Mouse (Mus musculus): ENCODE measurements around the gene Tmem202. TPM values are rescaled to one million over a fixed set of nuclear protein-coding genes. Genes with fewer than 3 reads are reported as not detected.

Tmem202 gene
- 1 to 10 TPM; 3.7 to 4.1 TPM for total RNA-seq (2021)
- long read RNA-seq, experiment 1, partial matches to known transcripts = 0 of 7 reads
- long read RNA-seq, experiment 1, other reads (novel, unspliced or antisense) = 7 of 7 reads
- long read RNA-seq, experiment 2 = 0 reads

DNA sequence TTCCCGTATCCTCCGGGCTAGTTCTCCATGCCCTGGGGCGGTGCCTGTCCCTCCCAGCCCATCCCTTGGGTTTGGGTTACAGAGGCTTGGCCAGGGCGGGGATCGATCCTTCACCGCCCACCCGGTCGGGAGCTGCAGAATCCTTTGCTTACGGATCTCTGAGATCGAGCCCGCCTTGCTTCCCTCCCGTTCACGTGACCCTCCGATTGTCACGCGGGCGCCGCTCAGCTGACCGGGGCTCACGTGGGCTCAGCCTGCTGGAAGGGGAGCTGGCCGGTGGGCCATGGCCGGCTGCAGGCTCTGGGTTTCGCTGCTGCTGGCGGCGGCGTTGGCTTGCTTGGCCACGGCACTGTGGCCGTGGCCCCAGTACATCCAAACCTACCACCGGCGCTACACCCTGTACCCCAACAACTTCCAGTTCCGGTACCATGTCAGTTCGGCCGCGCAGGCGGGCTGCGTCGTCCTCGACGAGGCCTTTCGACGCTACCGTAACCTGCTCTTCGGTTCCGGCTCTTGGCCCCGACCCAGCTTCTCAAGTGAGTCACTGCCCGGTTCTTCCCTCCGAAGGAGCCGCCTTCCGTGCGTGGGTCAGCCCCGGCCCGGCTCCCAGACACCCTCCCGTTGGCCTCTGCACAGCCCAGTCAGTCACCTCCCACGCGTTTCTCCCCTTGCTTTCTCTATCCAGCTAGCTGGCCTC lies at the start of gene Tmem202, which contains the start of gene Hexa:
Gene Tmem202, minus strand, starts transcription at position 407 of the 697 bp plus-strand sequence.
Gene Hexa, plus strand, starts transcription at position 100 of the 697 bp plus-strand sequence.
- Histone ChIP-seq H3K27ac (peak within 1 kb of the TSS; percentile 93), H3K4me3 (peak within 1 kb of the TSS; percentile 66)
- DNase-seq (ENCODE audit: extremely low spot score in 1 of 2, low spot score in 2 of 2) = peak; percentile 81 to 83
- TF ChIP-seq CTCF (IDR thresholded peaks at IDR 0.05) = no peak
- intact Hi-C loops (cut with DNase I) = loop anchor here (2.0 kb wide), 1 partner anchor 53 kb away; the partner anchor contains the start of gene Arih1

DNA sequence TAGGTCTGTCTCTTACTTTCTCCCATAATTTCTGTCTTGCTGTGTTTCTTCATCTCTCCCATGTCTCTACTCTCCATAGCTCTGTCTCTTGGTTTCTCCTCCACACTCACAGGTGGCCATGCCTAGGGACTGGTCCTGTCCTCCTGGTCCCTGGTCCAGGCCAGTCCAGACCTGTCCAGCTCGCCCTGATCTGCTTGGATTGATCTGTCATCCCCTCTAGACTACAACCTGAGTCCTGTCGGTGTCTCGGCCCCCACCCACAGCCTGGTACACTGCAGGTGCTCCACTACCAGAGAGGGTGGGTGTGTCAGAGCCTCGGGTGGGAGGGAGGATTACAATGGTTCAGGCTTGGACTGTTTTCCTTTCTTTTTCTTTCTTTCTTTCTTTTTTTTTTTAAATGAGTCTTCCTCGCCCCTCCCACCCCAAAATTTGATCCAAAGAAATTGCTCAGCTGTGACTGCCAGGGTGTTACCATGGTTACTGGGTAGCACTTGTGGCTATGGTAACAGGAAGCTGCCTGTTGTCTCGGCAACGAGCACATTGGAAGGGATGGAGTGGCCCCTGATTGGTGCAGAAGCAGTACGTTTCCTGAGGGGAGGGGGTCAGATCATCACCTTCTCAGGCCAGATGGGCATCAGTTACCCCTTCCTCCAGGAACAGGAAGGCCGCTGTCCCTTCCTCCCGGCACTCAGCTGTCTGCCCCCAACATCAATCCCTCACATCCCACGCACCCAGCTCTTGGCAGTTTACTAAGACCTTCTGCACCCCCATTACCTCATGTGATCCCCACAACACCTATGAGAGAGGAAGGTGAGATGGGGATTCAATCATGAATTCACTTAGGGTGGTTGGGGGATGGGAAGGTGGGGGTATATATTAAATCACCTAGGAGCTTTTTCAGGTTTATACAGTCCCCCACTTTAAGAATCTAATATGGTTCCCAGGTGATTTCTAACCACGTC lies 49.3 kb upstream of the Tmem202 start:
- no peak for TF ChIP-seq CTCF (IDR thresholded peaks at IDR 0.05)
- peak; percentile 63 to 79 for DNase-seq (ENCODE audit: extremely low spot score in 1 of 2, low spot score in 2 of 2)
- intact Hi-C loops (cut with DNase I) = no loop called here
- H3K4me3 ChIP-seq = peak overlapping the region; percentile 27; the same call in 1 of the 2 replicates
- H3K27ac ChIP-seq = peak overlapping the region; percentile 91

DNA sequence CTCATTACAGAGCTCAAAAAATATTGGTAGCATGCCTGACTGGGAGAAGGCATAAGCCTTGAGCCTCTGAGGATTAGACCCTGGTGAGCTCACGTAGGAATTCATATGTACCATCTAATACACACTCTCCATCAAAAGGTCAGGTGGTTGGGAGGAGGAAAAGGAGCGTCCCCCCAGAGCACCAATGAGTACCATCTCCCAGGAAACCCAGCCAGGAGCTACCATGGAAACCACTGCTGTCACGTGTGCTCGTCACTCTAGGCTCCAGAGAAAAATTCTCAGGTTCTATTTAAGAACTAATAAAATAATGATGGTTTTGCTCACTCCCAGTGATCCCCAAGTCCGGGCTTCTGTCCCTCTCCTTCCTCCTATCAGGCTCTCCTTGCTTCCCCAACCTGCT lies 48.6 kb upstream of the Tmem202 start:
- TF ChIP-seq CTCF (IDR thresholded peaks at IDR 0.05) = no peak
- H3K27ac ChIP-seq = peak overlapping the region; percentile 91
- intact Hi-C loops (cut with DNase I) = no loop called here
- DNase-seq (ENCODE audit: extremely low spot score in 1 of 2, low spot score in 2 of 2) = no peak
- no peak overlapping the region for H3K4me3 ChIP-seq

DNA sequence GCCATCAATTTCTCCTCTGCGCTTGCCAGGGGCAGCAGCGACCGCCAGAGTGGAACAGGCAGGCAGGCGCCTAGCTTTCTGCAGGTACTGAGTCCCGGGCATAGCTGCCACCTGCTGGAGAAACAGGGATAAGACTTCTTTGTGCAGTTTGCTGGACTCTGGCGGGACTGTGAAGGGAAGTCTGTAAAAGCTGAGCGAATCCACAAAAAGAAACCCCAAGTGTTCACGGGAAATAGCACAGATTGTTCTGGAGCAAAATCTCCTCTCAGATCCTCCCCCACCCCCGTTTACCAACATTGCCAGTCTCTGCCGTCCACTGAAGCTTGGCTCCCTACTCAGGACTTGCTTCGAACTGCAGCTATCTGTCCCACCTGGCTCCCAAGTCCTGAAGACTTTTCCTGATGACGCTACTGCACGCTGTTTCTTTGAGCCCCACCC lies 45.2 kb upstream of the Tmem202 start:
- intact Hi-C loops (cut with DNase I) = loop anchor here (1.0 to 5.0 kb wide), 2 partner anchors 18 to 228 kb away; no protein-coding TSS in a partner anchor
- no peak overlapping the region for H3K4me3 ChIP-seq
- peak; percentile 77 to 78 for DNase-seq (ENCODE audit: extremely low spot score in 1 of 2, low spot score in 2 of 2)
- H3K27ac ChIP-seq = no peak overlapping the region
- peak; percentile 90 for TF ChIP-seq CTCF (IDR thresholded peaks at IDR 0.05)

DNA sequence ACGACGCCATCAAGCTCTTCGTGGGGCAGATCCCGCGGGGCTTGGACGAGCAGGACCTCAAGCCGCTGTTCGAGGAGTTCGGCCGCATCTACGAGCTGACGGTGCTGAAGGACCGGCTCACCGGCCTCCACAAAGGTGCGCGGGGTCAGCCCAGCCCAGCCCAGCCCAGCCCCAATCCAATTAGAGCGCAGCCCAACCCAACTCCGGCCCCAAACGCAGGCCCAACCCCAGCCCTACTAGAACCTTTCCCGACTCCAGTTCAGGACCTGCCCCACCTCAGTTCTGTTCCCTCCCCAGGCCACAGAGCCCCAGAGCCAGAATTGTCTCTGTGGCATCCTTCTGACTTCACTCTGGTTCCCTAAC lies 38.8 kb upstream of the Tmem202 start:
- DNase-seq (ENCODE audit: extremely low spot score in 1 of 2, low spot score in 2 of 2) = no peak
- Histone ChIP-seq H3K27ac (peak overlapping the region; percentile 63), H3K4me3 (peak overlapping the region; percentile 60)
- intact Hi-C loops (cut with DNase I) = no loop called here
- no peak for TF ChIP-seq CTCF (IDR thresholded peaks at IDR 0.05)

DNA sequence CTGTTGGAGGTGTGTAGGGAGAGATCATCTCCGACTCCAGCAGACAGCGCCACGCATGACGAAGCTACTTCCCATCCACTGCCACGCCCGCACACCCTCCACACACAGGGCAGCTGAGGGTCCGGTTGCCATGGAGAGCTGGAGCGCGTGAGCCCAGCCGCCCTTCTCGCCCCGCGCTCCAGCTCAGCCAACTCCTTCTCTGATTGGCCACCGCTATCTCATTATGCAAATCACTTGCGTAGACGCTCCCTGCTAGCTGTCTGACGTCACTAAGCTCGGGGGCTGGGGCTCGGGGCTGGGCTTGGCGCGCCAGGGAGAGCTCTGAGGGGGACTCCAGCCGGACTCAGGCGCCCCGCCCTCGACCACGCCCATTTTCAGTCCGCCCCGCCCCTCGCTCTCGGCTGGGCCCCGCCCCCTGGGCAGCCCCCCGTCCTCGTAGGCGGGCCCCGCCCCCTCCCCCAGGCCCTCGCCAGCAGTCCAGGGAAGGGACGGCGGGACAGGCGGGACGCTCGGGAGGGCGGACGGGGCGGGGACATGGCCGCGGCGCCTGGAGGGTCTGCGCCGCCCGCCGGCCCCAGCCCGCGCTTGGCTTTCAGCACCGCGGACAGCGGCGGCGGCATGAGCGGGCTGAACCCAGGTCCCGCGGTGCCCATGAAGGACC lies 38.3 kb upstream of the Tmem202 start, which contains the start of gene Celf6:
Gene Celf6, plus strand, starts transcription at position 74 of the 661 bp plus-strand sequence.
- intact Hi-C loops (cut with DNase I) = no loop called here
- peak within 1 kb of the TSS; percentile 60 for H3K4me3 ChIP-seq
- H3K27ac ChIP-seq = peak within 1 kb of the TSS; percentile 77
- DNase-seq (ENCODE audit: extremely low spot score in 1 of 2, low spot score in 2 of 2) = peak; percentile 91 to 92
- TF ChIP-seq CTCF (IDR thresholded peaks at IDR 0.05) = no peak

DNA sequence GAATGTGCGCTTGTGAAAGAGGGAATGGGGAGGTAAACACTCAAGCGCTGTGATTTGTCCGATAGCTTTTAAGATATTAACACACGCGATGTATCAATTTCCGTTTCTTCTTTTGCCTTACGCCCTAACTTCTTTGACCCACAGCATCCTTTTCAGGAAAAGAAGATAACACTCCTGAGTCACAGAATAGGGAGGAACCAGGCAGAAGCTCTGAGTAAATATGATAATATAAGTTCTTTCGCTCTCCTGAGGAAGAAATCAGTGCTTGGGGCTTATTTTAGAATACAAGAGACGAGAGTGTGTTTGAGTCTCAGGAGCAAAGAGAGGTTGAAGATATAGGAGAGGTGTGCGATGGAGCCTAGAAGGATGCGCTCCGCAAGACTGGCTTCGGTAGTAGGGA lies 37.8 kb upstream of the Tmem202 start:
- DNase-seq (ENCODE audit: extremely low spot score in 1 of 2, low spot score in 2 of 2) = no peak
- Histone ChIP-seq H3K27ac (peak overlapping the region; percentile 77), H3K4me3 (peak overlapping the region; percentile 60)
- intact Hi-C loops (cut with DNase I) = no loop called here
- no peak for TF ChIP-seq CTCF (IDR thresholded peaks at IDR 0.05)

DNA sequence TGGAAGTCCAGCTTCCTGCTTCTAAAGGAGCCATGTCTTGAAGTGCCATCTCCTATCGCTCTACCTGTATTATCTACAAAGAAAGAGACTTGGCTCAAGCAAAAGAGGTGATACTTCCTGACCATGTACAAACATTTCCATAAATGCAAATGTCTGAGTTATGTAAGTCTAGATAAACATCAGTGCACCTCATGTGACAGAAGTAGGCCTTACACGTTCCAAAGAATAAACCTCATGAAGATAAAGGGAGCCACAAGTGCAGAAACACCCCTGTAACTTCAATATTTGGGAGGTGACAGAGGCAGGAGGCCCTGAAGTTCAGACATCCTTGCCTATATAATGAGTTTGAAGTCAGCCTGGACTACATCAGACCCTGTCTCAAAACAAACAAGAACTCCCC lies 32.2 kb upstream of the Tmem202 start:
- intact Hi-C loops (cut with DNase I) = no loop called here

DNA sequence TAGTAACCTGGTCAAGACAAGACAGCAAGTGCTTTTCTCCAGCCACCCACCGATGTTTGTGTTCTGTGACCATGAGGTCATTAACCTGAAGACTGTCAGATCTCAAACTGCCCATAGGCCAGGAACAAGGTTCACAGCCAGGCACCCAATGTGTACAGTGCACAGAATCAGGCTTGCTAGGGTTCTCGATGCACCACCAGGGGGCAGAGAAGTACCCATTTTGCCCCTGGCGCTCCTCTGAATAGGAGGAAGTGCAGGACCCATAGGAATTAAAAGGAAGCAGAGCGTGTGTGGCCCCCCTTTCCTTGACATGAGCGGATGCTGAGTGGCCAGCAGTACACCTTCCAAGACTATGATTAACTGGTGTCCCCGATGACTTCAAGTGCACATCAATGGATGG lies 27.5 kb upstream of the Tmem202 start:
- Histone ChIP-seq H3K27ac (no peak overlapping the region), H3K4me3 (no peak overlapping the region)
- peak; percentile 74 for TF ChIP-seq CTCF (IDR thresholded peaks at IDR 0.05)
- intact Hi-C loops (cut with DNase I) = loop anchor here (1.0 kb wide), 1 partner anchor 17 kb away; no protein-coding TSS in a partner anchor
- peak; percentile 61 to 62 for DNase-seq (ENCODE audit: extremely low spot score in 1 of 2, low spot score in 2 of 2)

More for the DNA sequence above, 32.2 kb upstream of the Tmem202 start:
- Histone ChIP-seq H3K27ac (no peak overlapping the region), H3K4me3 (no peak overlapping the region)
- no peak for DNase-seq (ENCODE audit: extremely low spot score in 1 of 2, low spot score in 2 of 2)
- no peak for TF ChIP-seq CTCF (IDR thresholded peaks at IDR 0.05)

DNA sequence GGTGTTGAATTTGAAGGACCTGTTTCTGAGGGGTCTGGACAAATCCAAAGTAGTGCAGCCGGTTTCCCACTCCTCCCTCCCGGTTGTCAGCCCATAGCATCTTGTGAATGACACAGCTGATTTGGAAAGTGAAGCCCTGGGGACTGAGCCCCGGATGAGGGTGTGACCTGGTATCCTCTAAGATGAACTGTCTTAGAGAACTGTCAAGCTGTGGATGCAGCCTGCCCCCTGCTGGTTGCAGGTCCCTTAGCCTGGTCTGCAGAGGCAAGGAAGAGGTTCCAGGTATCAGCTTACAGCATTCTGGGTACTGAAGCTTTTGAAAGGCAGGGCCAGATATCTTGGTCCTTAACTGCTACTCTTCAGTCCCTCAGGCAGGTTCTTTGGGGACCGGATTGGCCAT lies 26.0 kb upstream of the Tmem202 start:
- peak; percentile 66 to 70 for DNase-seq (ENCODE audit: extremely low spot score in 1 of 2, low spot score in 2 of 2)
- intact Hi-C loops (cut with DNase I) = no loop called here
- H3K4me3 ChIP-seq = no peak overlapping the region
- peak; percentile 85 for TF ChIP-seq CTCF (IDR thresholded peaks at IDR 0.05)
- H3K27ac ChIP-seq = no peak overlapping the region

DNA sequence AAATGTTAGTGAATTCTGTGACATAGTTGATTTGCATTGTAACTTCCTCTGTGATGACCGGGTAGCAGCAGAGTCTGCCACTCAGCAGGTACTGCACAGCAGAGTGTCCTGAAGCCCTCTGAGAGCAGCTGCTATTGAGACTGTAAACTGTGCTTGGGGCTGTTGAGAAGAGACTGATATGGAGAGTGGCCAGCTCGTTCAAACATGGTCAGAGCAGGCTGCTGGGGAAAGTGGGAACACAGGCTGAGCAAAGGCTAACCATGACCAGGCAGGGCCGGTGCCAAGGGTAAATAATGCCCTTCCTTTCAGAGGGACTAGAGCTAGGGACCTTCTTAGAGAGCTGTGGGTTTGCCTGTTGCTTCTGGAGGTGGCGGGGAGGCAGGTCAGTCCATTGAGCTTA lies 14.1 kb upstream of the Tmem202 start:
- no peak for DNase-seq (ENCODE audit: extremely low spot score in 1 of 2, low spot score in 2 of 2)
- intact Hi-C loops (cut with DNase I) = loop anchor here (5.0 kb wide), 1 partner anchor 121 kb away; no protein-coding TSS in a partner anchor
- Histone ChIP-seq H3K4me3 (no peak overlapping the region), H3K27ac (no peak overlapping the region)
- no peak for TF ChIP-seq CTCF (IDR thresholded peaks at IDR 0.05)
